Mouse (Mus musculus): ENCODE data around the gene Rpl32.

Gene Rpl32

GRCm38 (mm10) chr6:115767357-115767756, 41.2 kb downstream of the Rpl32 start:
- no peak for DNase-seq (ENCODE audit: low spot score)

GRCm38 (mm10) chr6:115764179-115764578, 44.4 kb downstream of the Rpl32 start:
- DNase-seq (ENCODE audit: low spot score): peak; percentile 94

GRCm38 (mm10) chr6:115761995-115762756, 46.4 kb downstream of the Rpl32 start, which contains the start of gene Tmem40:
TSS of gene Tmem40 (minus strand) at chr6:115762410.
- DNase-seq (ENCODE audit: low spot score): peak; percentile 81

GRCm38 (mm10) chr6:115760982-115761381, 47.6 kb downstream of the Rpl32 start:
- DNase-seq (ENCODE audit: low spot score): no peak

- no peak for DNase-seq (ENCODE audit: low spot score)
These were observed 48.4 kb downstream of the Rpl32 start for GRCm38 (mm10) chr6:115760137-115760536.

- no peak for DNase-seq (ENCODE audit: low spot score)
These were observed 49.1 kb downstream of the Rpl32 start for GRCm38 (mm10) chr6:115759461-115759860.

GRCm38 (mm10) chr6:115758981-115759435, 49.5 kb downstream of the Rpl32 start:
- no peak for DNase-seq (ENCODE audit: low spot score)

GRCm38 (mm10) chr6:115755536-115755935, 53.0 kb downstream of the Rpl32 start:
- DNase-seq (ENCODE audit: low spot score): no peak

All from embryo, embryonic 10.5 days (tissue).